Comparison of ENCODE assay signal across 20 mouse cellular contexts in the genomic region with DNA sequence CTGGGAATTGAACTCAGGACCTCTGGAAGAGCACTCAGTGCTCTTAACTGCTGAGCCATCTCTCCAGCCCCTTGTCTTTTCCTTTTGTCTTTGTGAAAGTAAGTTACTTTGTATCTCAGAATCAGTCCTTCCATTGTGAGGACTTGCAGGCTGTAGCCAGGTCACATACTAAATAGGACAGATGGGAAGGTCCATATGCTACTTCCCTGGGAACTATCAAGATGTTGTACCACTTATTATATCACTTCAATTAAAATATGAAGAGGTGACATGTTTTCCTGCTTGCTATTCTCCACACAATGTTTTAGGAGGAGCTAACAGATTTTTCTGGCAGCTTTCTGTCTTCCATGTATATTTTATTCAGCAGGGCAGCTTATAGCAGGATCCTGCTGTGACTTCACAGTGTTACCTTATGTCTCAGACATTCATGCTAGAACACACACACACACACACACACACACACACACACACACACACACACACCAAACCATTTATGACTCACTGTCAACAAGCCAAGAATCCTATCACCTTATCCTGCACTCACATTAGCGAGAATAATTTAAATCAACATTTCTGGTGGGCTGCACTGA.
DNase-seq lines count a peak whose midpoint lies in the region; ATAC-seq and TF ChIP-seq lines count a peak whose summit lies in the region.
"Had no signal": no experiment of that assay in that cellular context is flagged by ENCODE, and none has a peak within 500 bp of the region (broad histone marks: within the 10 kb centered on the region; RNA-seq: fewer than 3 reads in every experiment).

No protein-coding gene starts in this region.

- no peaks in the 10 kb centered on the region for H3K9me3 ChIP-seq in forebrain, embryonic 14.5 days (replicated peaks; ENCODE audit: control insufficient read depth, low read length)
- no peaks in the 10 kb centered on the region for H3K9me3 ChIP-seq in forebrain, embryonic 10.5 days
- H3K9me3 ChIP-seq in hindbrain, postnatal 0 days (ENCODE audit: low read length), result no peaks in the 10 kb centered on the region
- no peaks in the 10 kb centered on the region for H3K9me3 ChIP-seq in hindbrain, embryonic 11.5 days (ENCODE audit: control insufficient read depth, low read length)
- H3K9me3 ChIP-seq in forebrain, embryonic 16.5 days (ENCODE audit: control insufficient read depth, low read length), result no peaks in the 10 kb centered on the region
- H3K9me3 ChIP-seq in liver, postnatal 0 days (ENCODE audit: low read length), result no peaks in the 10 kb centered on the region
- H3K9me3 ChIP-seq: embryonic facial prominence, embryonic 15.5 days; heart, embryonic 12.5 days; hindbrain, embryonic 10.5 days had no signal

- peak; percentile 60 for ATAC-seq in forebrain, embryonic 14.5 days
- ATAC-seq in hindbrain, postnatal 0 days, result peak; percentile 49; the same call in 1 of the 2 replicates
- ATAC-seq in hindbrain, embryonic 11.5 days (ENCODE audit: low FRiP score), result no peak
- peak; percentile 78 for ATAC-seq in forebrain, embryonic 16.5 days
- ATAC-seq in liver, postnatal 0 days, result no peak
- ATAC-seq: activated CD4-positive, CD25-positive, alpha-beta regulatory T cell, adult 4 months; inflammation-experienced regulatory T-cells, adult 6 months; Patski had no signal

- H3K27ac ChIP-seq in forebrain, embryonic 14.5 days (ENCODE audit: low read depth, low read length), result no peak overlapping the region
- H3K27ac ChIP-seq in forebrain, embryonic 10.5 days, result no peak overlapping the region
- no peak overlapping the region for H3K27ac ChIP-seq in hindbrain, postnatal 0 days
- no peak overlapping the region for H3K27ac ChIP-seq in hindbrain, embryonic 11.5 days (ENCODE audit: low read depth, low read length)
- no peak overlapping the region for H3K27ac ChIP-seq in forebrain, embryonic 16.5 days (ENCODE audit: low read length)
- no peak overlapping the region for H3K27ac ChIP-seq in liver, postnatal 0 days (ENCODE audit: low read depth)
- H3K27ac ChIP-seq: embryonic facial prominence, embryonic 15.5 days; gastrocnemius, adult 2 months; hindbrain, embryonic 10.5 days had no signal

- no peaks in the 10 kb centered on the region for H3K36me3 ChIP-seq in forebrain, embryonic 14.5 days (ENCODE audit: control insufficient read depth, insufficient read depth, low read length)
- H3K36me3 ChIP-seq in forebrain, embryonic 10.5 days (replicated peaks), result no peaks in the 10 kb centered on the region
- no peaks in the 10 kb centered on the region for H3K36me3 ChIP-seq in hindbrain, postnatal 0 days (ENCODE audit: insufficient read depth, low read length)
- H3K36me3 ChIP-seq in hindbrain, embryonic 11.5 days (ENCODE audit: control insufficient read depth, insufficient read depth, low read length), result no peaks in the 10 kb centered on the region
- H3K36me3 ChIP-seq in forebrain, embryonic 16.5 days (ENCODE audit: control insufficient read depth, insufficient read depth), result no peaks in the 10 kb centered on the region
- H3K36me3 ChIP-seq in liver, postnatal 0 days (replicated peaks; ENCODE audit: insufficient read depth, low read length), result no peaks in the 10 kb centered on the region
- H3K36me3 ChIP-seq: embryonic facial prominence, embryonic 15.5 days; heart, embryonic 12.5 days; hindbrain, embryonic 10.5 days had no signal

- no peak overlapping the region for H3K9ac ChIP-seq in forebrain, embryonic 14.5 days (ENCODE audit: low read length)
- H3K9ac ChIP-seq in hindbrain, postnatal 0 days (replicated peaks; ENCODE audit: low read length), result no peak overlapping the region
- H3K9ac ChIP-seq in hindbrain, embryonic 11.5 days (ENCODE audit: low read depth, low read length), result no peak overlapping the region
- H3K9ac ChIP-seq in forebrain, embryonic 16.5 days (replicated peaks; ENCODE audit: low read depth, low read length), result no peak overlapping the region
- no peak overlapping the region for H3K9ac ChIP-seq in liver, postnatal 0 days (replicated peaks)
- H3K9ac ChIP-seq: embryonic facial prominence, embryonic 15.5 days; heart, embryonic 12.5 days had no signal

- H3K27me3 ChIP-seq in forebrain, embryonic 14.5 days (replicated peaks; ENCODE audit: control insufficient read depth, insufficient read depth, low read length), result no peaks in the 10 kb centered on the region
- H3K27me3 ChIP-seq in forebrain, embryonic 10.5 days (ENCODE audit: poor library complexity, severe bottlenecking), result no peaks in the 10 kb centered on the region
- no peaks in the 10 kb centered on the region for H3K27me3 ChIP-seq in hindbrain, postnatal 0 days (ENCODE audit: insufficient read depth, low read length)
- H3K27me3 ChIP-seq in hindbrain, embryonic 11.5 days (ENCODE audit: control insufficient read depth, insufficient read depth, low read length), result no peaks in the 10 kb centered on the region
- H3K27me3 ChIP-seq in forebrain, embryonic 16.5 days (replicated peaks; ENCODE audit: control insufficient read depth, insufficient read depth, low read length), result no peaks in the 10 kb centered on the region
- H3K27me3 ChIP-seq in liver, postnatal 0 days (ENCODE audit: insufficient read depth, low read length), result no peaks in the 10 kb centered on the region
- H3K27me3 ChIP-seq: CH12.LX; embryonic facial prominence, embryonic 15.5 days; Patski had no signal

- TF ChIP-seq CTCF in hindbrain, postnatal 0 days (IDR thresholded peaks at IDR 0.05; ENCODE audit: low read depth), result no peak
- TF ChIP-seq CTCF in liver, postnatal 0 days (IDR thresholded peaks at IDR 0.05; ENCODE audit: low read depth), result no peak

- no peak for TF ChIP-seq EP300 in liver, postnatal 0 days (IDR thresholded peaks at IDR 0.05; ENCODE audit: low read depth)

- H3K4me2 ChIP-seq in forebrain, embryonic 14.5 days (ENCODE audit: low read length), result no peak overlapping the region
- H3K4me2 ChIP-seq in hindbrain, postnatal 0 days (ENCODE audit: low read depth, low read length), result no peak overlapping the region
- no peak overlapping the region for H3K4me2 ChIP-seq in hindbrain, embryonic 11.5 days (replicated peaks; ENCODE audit: low read depth, low read length)
- H3K4me2 ChIP-seq in forebrain, embryonic 16.5 days (ENCODE audit: low read length), result no peak overlapping the region
- no peak overlapping the region for H3K4me2 ChIP-seq in liver, postnatal 0 days (ENCODE audit: low read depth, low read length)
- H3K4me2 ChIP-seq: embryonic facial prominence, embryonic 15.5 days; heart, embryonic 12.5 days had no signal

- H3K4me1 ChIP-seq in forebrain, embryonic 14.5 days (ENCODE audit: control insufficient read depth, insufficient read depth, low read length), result no peaks in the 10 kb centered on the region
- H3K4me1 ChIP-seq in forebrain, embryonic 10.5 days, result no peaks in the 10 kb centered on the region
- no peaks in the 10 kb centered on the region for H3K4me1 ChIP-seq in hindbrain, postnatal 0 days (ENCODE audit: insufficient read depth, low read length)
- no peaks in the 10 kb centered on the region for H3K4me1 ChIP-seq in hindbrain, embryonic 11.5 days (replicated peaks; ENCODE audit: control insufficient read depth, insufficient read depth, low read length)
- H3K4me1 ChIP-seq in forebrain, embryonic 16.5 days (replicated peaks; ENCODE audit: control insufficient read depth, insufficient read depth, low read length), result no peaks in the 10 kb centered on the region
- no peaks in the 10 kb centered on the region for H3K4me1 ChIP-seq in liver, postnatal 0 days (ENCODE audit: insufficient read depth)
- H3K4me1 ChIP-seq: embryonic facial prominence, embryonic 15.5 days; heart, embryonic 12.5 days; hindbrain, embryonic 10.5 days had no signal

- peak; percentile 33 for DNase-seq in forebrain, embryonic 14.5 days (ENCODE audit: low spot score)
- DNase-seq in forebrain, embryonic 10.5 days (ENCODE audit: extremely low spot score, low spot score), result no peak
- DNase-seq in hindbrain, postnatal 0 days (ENCODE audit: low spot score), result peak; percentile 26
- no peak for DNase-seq in hindbrain, embryonic 11.5 days (ENCODE audit: low spot score)
- no peak for DNase-seq in liver, postnatal 0 days
- DNase-seq: adrenal gland, postnatal 14 days; cerebellum, adult 2 months; embryo, embryonic 11 days; gastrocnemius, adult 2 months; gastrocnemius, postnatal 25 days; kidney, adult 11 months had no signal

- H3K4me3 ChIP-seq in forebrain, embryonic 14.5 days (ENCODE audit: low read depth, low read length), result no peak overlapping the region
- H3K4me3 ChIP-seq in forebrain, embryonic 10.5 days, result no peak overlapping the region
- H3K4me3 ChIP-seq in hindbrain, postnatal 0 days (ENCODE audit: low read length), result no peak overlapping the region
- H3K4me3 ChIP-seq in hindbrain, embryonic 11.5 days (ENCODE audit: low read depth, low read length), result no peak overlapping the region
- H3K4me3 ChIP-seq in forebrain, embryonic 16.5 days (replicated peaks; ENCODE audit: low read length), result no peak overlapping the region
- H3K4me3 ChIP-seq in liver, postnatal 0 days (ENCODE audit: low read depth, low read length), result no peak overlapping the region
- H3K4me3 ChIP-seq: embryonic facial prominence, embryonic 15.5 days; erythroblast, embryonic 14.5 days; gastrocnemius, adult 2 months; heart, embryonic 12.5 days; hindbrain, embryonic 10.5 days had no signal

- 85% methylated on average over 1 of the region's 1 CpGs for WGBS in forebrain, embryonic 14.5 days
- 94% methylated on average over 1 of the region's 1 CpGs for WGBS in forebrain, embryonic 10.5 days
- WGBS in hindbrain, postnatal 0 days, result 85% methylated on average over 1 of the region's 1 CpGs
- 87% methylated on average over 1 of the region's 1 CpGs for WGBS in hindbrain, embryonic 11.5 days
- 60% methylated on average over 1 of the region's 1 CpGs for WGBS in forebrain, embryonic 16.5 days
- WGBS in liver, postnatal 0 days (ENCODE audit: insufficient replicate concordance), result 54% methylated on average over 1 of the region's 1 CpGs

Comparison
In these comparisons a context has a peak if more than half of its experiments do, and no peak if none do; other contexts are left out.
1. ATAC-seq: peak in forebrain, embryonic 14.5 days (single experiment), hindbrain, postnatal 0 days (single experiment) and forebrain, embryonic 16.5 days (single experiment); none in hindbrain, embryonic 11.5 days (single experiment) and liver, postnatal 0 days (single experiment).
2. DNase-seq: peak in forebrain, embryonic 14.5 days (single experiment) and hindbrain, postnatal 0 days (single experiment); none in forebrain, embryonic 10.5 days (single experiment), hindbrain, embryonic 11.5 days (single experiment) and liver, postnatal 0 days (single experiment).